Mouse (Mus musculus) gastrocnemius, adult 2 months (tissue): ENCODE data around the gene Dhrs2. TPM values are rescaled to one million over a fixed set of nuclear protein-coding genes. Genes with fewer than 3 reads are reported as not detected.

Experiments used
- DNase-seq: peaks from one replicate; pipeline ENCODE4 v3.0.0; 2022
- H3K27ac ChIP-seq: fragments of 200-600 bp; 2 replicates; pipeline ENCODE4 v1.8.1; 2022; ENCODE audit warnings: mild to moderate bottlenecking
- H3K4me3 ChIP-seq: fragments of 200-600 bp; 2 replicates; pipeline ENCODE4 v1.8.1; 2022; ENCODE audit warnings: mild to moderate bottlenecking, moderate library complexity
- CTCF ChIP-seq: fragments of 200-600 bp; IDR thresholded peaks from 2 replicates; pipeline ENCODE4 v1.8.1; 2022; ENCODE audit warnings: antibody characterized with exemption, mild to moderate bottlenecking, moderate library complexity
- intact Hi-C: fragments of 180-260 bp; cut with DNase I; formaldehyde crosslinking; loops from one replicate; pipeline ENCODE4 v1.15.1; 2025
- total RNA-seq, 2 experiments: library from RNA; stranded (reverse); gene quantifications; 2 replicates each; pipeline ENCODE4 v1.2.3; 2021

The Dhrs2 gene
- total RNA-seq, 2 experiments from 2014 or later = not detected

DNA sequence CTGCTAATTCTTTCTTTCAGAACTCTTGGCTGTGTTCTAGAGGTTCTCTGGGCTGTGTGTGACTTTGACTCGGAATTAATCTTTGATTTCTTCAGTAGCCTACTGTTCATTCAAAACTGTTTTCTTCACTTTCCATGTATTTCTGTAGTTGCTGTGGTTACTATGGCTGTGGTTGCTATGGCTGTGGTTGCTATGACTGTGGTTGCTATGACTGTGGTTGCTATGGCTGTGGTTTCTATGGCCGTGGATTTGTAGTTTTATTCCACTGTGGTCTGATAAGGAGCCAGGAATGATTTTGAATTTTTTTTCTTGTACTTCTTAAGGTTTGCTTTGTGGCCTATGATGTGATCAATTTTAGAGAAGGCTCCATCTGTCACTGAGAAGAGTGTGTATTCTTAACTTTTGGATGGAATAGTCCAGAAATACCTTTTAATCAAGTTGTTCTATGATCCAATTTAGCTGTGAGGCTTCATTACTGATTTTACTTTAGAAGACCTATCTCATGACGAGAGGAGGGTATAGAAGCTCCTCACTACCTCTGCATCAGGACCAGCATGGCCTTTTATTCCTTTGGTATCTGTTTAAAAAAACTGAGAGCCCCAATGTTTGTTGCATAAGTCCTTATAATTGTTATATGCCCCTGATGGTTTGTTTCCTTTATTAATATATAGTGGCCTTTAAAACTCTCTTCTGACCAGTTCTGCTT lies 16.6 kb upstream of the Dhrs2 start:
- H3K4me3 ChIP-seq = no peak overlapping the region
- DNase-seq = no peak
- H3K27ac ChIP-seq = no peak overlapping the region
- TF ChIP-seq CTCF = no peak
- intact Hi-C loops = no loop called here

DNA sequence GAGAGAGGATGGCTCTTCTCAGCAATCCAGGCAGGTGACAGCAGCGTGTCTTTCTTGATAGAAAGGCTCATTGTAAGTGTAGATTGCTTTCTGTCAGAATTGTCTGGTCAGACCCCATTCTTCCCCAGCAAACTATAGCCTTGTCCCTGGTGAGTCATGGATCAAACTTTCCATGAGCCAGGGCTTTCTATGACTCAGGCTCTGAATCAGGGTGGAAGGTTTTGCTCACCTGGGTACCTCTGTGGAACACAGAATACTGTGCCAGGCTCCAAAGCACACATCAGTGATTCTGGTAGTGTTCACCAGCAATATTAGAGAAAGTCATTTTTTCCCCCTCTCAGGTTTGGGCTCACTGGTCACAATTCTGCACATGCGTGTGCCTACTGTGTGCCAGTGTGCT lies 13.5 kb upstream of the Dhrs2 start:
- no peak overlapping the region for H3K27ac ChIP-seq
- DNase-seq = no peak
- H3K4me3 ChIP-seq = no peak overlapping the region
- intact Hi-C loops = no loop called here
- TF ChIP-seq CTCF = no peak

DNA sequence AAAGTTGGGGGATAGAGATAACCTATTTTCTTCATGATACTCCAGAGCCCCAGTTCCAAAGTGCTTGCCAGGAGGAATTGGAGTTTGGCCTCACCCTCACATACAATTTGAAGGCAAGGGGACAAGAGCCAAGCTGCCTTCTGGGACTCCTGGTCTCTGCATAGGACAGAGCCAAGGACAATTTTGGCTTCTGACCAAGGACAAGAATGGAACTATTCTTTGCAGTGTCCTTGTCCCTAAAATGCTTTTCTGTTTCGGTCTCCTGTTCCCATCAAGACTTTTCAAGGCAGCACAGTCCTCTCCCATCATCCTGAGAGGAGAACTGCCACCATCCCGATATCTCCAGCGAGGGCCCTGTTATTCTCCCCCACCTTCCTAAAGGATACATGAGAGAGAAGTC lies 8.2 kb upstream of the Dhrs2 start:
- intact Hi-C loops = no loop called here
- no peak for DNase-seq
- no peak for TF ChIP-seq CTCF
- Histone ChIP-seq H3K27ac (no peak overlapping the region), H3K4me3 (no peak overlapping the region)

DNA sequence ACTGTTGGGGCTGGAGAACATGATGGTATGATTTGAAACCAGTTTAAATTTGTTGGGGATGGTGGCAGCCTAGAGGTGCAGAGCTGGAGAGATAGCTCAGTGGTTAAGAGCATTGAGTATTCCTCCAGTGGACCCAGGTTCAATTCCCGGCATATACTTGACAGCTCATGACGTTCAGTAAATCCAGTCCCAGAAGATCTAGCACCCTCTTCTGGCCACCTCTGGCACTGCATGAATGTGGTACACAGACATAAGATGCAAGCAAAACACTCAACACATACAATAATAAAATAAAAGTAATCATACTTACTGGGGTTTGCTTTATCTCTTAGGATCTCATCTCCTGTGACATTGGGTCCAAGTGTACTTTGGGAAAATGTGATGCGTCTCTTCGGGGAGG lies 7.3 kb upstream of the Dhrs2 start:
- peak; percentile 65 for TF ChIP-seq CTCF
- DNase-seq = peak; percentile 26
- intact Hi-C loops = no loop called here
- Histone ChIP-seq H3K4me3 (no peak overlapping the region), H3K27ac (no peak overlapping the region)

DNA sequence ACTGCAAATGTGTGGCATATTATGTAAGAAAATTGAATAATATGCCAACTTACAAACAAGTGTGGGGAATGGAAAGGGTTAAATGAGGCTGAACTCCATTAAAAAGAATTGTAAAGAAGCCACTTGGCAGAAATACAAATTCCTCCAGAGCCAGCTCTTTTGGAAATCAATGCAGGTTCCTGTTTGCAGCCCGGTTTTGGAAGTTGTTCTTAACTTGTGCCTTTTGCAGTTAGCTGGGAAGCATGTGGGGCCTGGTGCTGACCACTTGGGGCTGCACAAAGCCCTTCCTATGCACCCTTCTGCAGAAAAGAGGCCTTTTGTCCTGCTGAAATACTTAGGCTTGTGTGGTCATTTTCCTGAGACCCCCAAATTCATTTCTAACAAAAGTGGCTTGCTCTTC lies 1.4 kb downstream of the Dhrs2 start:
- no peak overlapping the region for H3K27ac ChIP-seq
- no peak for DNase-seq
- H3K4me3 ChIP-seq = no peak overlapping the region
- no peak for TF ChIP-seq CTCF
- intact Hi-C loops = no loop called here

DNA sequence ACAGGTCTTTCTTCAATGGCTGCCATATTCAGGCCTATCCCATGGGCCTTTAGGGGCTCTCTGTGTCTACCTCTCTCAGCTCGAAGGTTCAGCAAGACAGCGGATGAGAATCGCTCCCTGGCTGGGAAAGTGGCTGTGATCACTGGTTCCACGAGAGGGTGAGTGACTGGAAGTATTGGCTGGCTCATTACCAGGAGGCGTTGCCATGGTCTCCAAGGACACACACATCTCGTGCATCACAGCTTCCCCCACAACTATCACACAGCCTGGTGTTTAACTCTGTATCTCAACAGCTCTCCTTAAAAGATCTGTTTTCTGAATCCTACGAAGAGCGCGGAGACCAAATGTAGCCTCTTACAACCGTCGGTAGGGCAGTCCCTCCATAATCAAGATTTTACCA lies 12.8 kb downstream of the Dhrs2 start:
- no peak for TF ChIP-seq CTCF
- no peak overlapping the region for H3K4me3 ChIP-seq
- H3K27ac ChIP-seq = no peak overlapping the region
- no peak for DNase-seq
- intact Hi-C loops = no loop called here

DNA sequence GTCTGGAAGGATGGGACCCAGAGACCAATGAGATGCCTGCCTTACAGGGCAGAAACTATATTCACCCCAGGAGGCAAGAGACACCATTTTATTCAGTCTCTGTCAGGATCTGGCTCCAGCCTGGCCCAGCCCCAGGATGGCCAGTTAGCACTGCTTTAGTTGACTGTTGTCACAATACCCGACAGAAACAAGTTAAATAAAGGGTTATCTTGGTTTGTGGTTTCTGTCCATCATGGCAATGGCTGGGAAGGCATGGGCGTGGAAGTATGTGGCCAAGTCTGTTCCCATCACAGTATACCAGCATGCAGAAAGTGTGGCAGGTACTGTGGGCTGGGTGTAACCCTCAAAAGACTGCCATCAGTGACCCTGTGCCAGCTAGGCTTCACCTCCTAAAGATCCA lies 14.9 kb downstream of the Dhrs2 start:
- H3K4me3 ChIP-seq = no peak overlapping the region
- H3K27ac ChIP-seq = no peak overlapping the region
- intact Hi-C loops = no loop called here
- no peak for TF ChIP-seq CTCF
- no peak for DNase-seq

DNA sequence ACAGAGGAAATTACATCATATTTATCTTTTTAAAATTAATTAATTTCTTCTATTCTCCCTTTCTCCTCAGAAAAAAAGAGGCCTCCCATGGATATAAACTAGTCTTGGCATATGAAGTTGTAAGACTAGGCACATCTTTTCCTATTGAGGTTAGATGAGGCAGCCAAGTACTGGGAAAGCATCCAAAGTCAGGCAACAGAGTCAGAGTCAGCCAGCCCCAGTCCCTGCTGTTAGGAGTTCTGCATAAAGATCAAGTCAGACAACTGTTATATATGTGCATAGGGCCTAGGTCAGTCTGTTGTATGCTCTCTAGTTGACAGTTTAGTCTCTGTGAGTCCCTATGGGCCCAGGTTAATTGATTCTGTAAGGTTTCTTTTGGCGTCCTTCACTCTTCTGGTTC lies 20.9 kb downstream of the Dhrs2 start:
- DNase-seq = no peak
- intact Hi-C loops = no loop called here
- Histone ChIP-seq H3K4me3 (no peak overlapping the region), H3K27ac (no peak overlapping the region)
- no peak for TF ChIP-seq CTCF

DNA sequence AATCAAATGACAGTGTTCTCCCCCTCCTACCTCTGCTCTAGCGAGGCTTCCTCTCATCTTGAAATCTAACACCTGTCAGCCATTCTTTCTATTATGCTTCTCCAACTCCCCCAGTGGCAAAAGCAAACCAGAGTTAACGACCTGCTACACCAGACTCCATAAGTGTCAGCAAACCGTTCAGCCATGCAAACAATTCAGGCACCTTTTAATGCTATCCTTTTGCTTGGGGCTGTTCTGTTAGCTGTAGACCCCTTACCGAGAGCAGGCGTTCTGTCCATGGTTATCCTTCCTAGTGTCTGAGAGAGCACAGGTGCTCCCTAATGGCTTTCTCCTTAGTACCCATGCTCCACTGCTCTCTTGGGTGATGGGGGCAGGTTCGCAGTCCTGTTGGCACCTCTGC lies 25.4 kb downstream of the Dhrs2 start:
- TF ChIP-seq CTCF = no peak
- no peak for DNase-seq
- intact Hi-C loops = no loop called here
- no peak overlapping the region for H3K27ac ChIP-seq
- no peak overlapping the region for H3K4me3 ChIP-seq

DNA sequence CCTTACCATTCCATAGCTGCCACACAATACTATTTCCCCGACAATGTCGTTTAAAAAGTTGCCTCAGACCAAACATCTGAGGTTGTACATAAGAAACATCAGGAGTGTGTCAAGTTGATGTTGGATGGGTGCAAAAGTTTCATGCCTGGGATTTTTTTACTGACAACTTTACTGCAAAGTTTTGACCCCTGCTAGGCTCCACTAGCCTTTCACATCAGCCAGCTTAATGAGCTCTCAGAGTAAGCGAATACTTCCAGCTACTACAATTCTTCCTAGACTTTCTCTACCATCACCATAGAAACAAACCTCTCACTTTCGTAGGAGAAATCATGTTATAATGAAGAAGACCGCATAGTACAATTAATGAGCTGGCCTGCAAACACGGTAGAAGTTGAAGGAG lies 26.5 kb downstream of the Dhrs2 start:
- no peak overlapping the region for H3K27ac ChIP-seq
- DNase-seq = no peak
- no peak for TF ChIP-seq CTCF
- intact Hi-C loops = no loop called here
- H3K4me3 ChIP-seq = no peak overlapping the region

DNA sequence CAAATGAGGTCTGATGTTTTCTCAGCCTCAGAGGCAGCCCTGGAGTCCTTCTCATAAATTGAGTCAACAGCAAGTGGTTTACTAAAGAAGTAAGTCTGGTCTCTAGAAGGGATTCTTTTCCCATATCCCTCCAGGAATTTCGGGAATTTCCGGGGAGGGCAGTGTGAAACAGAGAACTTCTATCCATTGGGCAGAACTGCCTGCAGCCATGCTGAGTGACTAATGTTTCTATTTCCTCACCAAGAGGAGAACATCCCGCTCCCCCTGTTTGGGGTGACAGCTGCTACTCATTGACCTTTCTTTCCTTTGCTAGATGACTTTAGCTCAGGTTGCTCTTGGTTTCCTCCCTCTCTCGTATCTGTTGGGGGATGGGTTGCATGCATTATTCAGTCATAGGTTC lies 31.8 kb downstream of the Dhrs2 start:
- TF ChIP-seq CTCF = no peak

DNA sequence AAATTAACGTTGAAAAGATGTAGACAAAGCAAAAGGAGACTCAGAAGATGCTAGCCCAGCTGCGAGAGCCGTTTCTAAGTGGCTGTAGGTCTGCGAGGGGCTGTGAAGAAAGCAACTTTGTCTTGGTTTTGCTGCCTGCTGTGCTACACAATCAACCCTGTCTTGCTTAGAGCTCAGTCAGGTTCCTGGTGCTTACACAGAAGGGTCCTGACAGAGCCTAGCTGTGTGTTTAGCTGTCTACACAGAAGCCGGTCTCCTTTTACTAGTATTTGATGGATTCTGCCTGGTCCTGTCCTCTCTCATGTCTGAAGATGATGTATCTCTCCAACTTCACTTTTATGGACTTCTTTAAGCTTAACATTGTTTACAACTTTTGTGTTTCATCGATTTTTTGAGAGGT lies 33.6 kb downstream of the Dhrs2 start:
- intact Hi-C loops = no loop called here
- Histone ChIP-seq H3K4me3 (no peak overlapping the region), H3K27ac (no peak overlapping the region)
- no peak for DNase-seq
- no peak for TF ChIP-seq CTCF

More for the DNA sequence above, 31.8 kb downstream of the Dhrs2 start:
- no peak overlapping the region for H3K4me3 ChIP-seq
- no peak overlapping the region for H3K27ac ChIP-seq
- intact Hi-C loops = no loop called here
- no peak for DNase-seq

DNA sequence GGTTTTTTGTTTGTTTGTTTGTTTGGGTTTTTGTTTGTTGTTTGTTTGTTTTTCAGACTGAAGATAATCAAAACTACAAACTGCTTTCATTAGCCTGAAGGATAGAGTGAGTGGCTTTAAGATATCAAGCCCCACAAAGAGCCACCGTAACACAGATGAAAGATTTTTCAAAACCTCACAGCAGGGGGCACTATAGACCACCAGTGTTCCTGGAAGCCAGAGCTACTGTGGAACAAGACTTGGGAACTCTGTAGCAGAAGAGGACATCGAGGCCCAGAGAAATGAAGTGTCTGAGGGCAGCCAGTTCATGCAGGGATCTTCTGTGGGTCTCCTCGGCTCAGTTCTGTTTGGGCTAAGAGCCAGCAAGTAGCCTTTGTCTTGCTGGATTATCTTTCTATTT lies 49.4 kb downstream of the Dhrs2 start:
- H3K27ac ChIP-seq = no peak overlapping the region
- intact Hi-C loops = loop anchor here (2.0 kb wide), 1 partner anchor 168 kb away; no protein-coding TSS in a partner anchor
- no peak for DNase-seq
- H3K4me3 ChIP-seq = no peak overlapping the region
- peak; percentile 60 for TF ChIP-seq CTCF

DNA sequence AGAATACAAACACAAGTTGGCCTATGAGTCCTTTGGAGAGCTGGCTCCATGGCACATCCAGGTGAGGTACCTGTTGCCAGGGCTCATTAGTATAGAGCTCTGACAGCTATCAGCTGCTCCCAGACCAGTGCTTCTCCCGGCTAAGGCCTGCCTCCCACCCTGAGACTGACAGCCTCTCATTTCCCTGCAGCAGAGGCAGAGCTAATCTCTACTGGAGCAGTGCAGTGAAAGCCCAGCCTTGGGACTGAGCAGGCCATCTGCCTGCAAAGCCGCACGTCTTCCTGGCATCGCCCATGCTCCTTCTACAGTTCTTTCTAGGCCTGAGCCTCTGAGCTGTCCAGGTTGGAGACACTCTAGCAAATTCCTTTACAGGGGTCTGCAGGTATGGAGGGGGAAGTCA lies 51.2 kb downstream of the Dhrs2 start:
- Histone ChIP-seq H3K4me3 (no peak overlapping the region), H3K27ac (no peak overlapping the region)
- no peak for DNase-seq
- intact Hi-C loops = no loop called here
- no peak for TF ChIP-seq CTCF
